14 mouse cellular contexts compared by ENCODE assay signal in the genomic region with DNA sequence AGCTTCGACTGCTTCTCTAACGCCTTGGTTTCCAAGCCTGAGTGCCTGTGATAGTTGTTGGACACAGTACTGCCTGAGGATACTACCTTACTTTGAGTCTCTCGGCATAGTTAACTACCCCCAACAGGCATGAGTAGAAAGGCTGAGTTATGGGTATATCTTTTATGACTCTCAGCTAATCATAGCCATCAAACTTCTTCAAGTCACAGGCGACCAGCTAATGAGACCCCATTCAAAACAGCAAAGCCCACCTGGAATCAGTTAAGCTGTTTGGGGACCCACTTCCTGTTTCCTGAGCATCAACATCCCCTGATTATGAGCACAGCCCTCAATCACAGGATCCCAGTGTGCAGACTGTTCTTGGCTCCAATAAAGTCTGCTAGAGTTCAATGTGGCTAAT.
"Had no signal": no experiment of that assay in that cellular context is flagged by ENCODE, and none has a peak within 500 bp of the region (broad histone marks: within the 10 kb centered on the region; RNA-seq: fewer than 3 reads in every experiment).

No protein-coding gene starts in this region.

- DNase-seq: kidney, postnatal 10 days; kidney, postnatal 4 days; lung, embryonic 14.5 days; lung, postnatal 14 days; retina, postnatal 1 day; right cerebral cortex, postnatal 4 days; spleen, adult 18-20 months; thymus, adult 18-20 months; thymus, postnatal 14 days had no signal

- H3K4me1 ChIP-seq: limb, embryonic 15.5 days; liver, embryonic 12.5 days; neural tube, embryonic 13.5 days had no signal

- ATAC-seq: liver, embryonic 12.5 days had no signal

- H3K4me3 ChIP-seq: layer of hippocampus, adult 2 months; limb, embryonic 15.5 days; liver, embryonic 12.5 days; midbrain, embryonic 13.5 days; neural tube, embryonic 13.5 days had no signal

- H3K9me3 ChIP-seq: limb, embryonic 15.5 days; liver, embryonic 12.5 days; midbrain, embryonic 13.5 days; neural tube, embryonic 13.5 days had no signal

- H3K27ac ChIP-seq: limb, embryonic 15.5 days; liver, embryonic 12.5 days; neural tube, embryonic 13.5 days had no signal

- H3K4me2 ChIP-seq: limb, embryonic 15.5 days; liver, embryonic 12.5 days; lung, embryonic 14.5 days; midbrain, embryonic 13.5 days; neural tube, embryonic 13.5 days had no signal

- H3K36me3 ChIP-seq: limb, embryonic 15.5 days; liver, embryonic 12.5 days; midbrain, embryonic 13.5 days; neural tube, embryonic 13.5 days had no signal

- H3K27me3 ChIP-seq: limb, embryonic 15.5 days; liver, embryonic 12.5 days; midbrain, embryonic 13.5 days; neural tube, embryonic 13.5 days had no signal

- H3K9ac ChIP-seq: limb, embryonic 15.5 days; liver, embryonic 12.5 days; lung, embryonic 14.5 days; midbrain, embryonic 13.5 days; neural tube, embryonic 13.5 days had no signal
